Mouse (Mus musculus): ENCODE results near the gene Mypn. TPM values are rescaled to one million over a fixed set of nuclear protein-coding genes. Genes with fewer than 3 reads are reported as not detected.
A peak's percentile ranks its signal among the peaks of the same experiment; 100 is the strongest.

Gene Mypn
- polyA plus RNA-seq, 1 experiment, result 1.9 TPM

GRCm38 (mm10) chr10:63121961-63122360, 81.8 kb downstream of the Mypn start:
- DNase-seq, result no peak
- H3K27me3 ChIP-seq (ENCODE audit: control insufficient read depth, insufficient read depth, low read length), result no peaks in the 10 kb centered on the region
- H3K27ac ChIP-seq (ENCODE audit: insufficient read depth, low read length), result no peak overlapping the region
- no peaks in the 10 kb centered on the region for H3K4me1 ChIP-seq (ENCODE audit: control insufficient read depth, insufficient read depth, low read length)
- no peak overlapping the region for H3K4me3 ChIP-seq (replicated peaks; ENCODE audit: insufficient read depth, low read depth, low read length)
- TF ChIP-seq CTCF (IDR thresholded peaks at IDR 0.05; ENCODE audit: borderline replicate concordance, insufficient read depth, low read depth, low read length), result no peak
- TF ChIP-seq POLR2A (IDR thresholded peaks at IDR 0.05; ENCODE audit: borderline replicate concordance, insufficient read depth, low read length), result no peak
- WGBS, result 86% methylated on average over 14 of the region's 14 CpGs

GRCm38 (mm10) chr10:63119916-63120315, 83.8 kb downstream of the Mypn start:
- 66% methylated on average over 14 of the region's 14 CpGs for WGBS
- H3K27ac ChIP-seq (ENCODE audit: insufficient read depth, low read length), result no peak overlapping the region
- TF ChIP-seq CTCF (IDR thresholded peaks at IDR 0.05; ENCODE audit: borderline replicate concordance, insufficient read depth, low read depth, low read length) (no peak), POLR2A (IDR thresholded peaks at IDR 0.05; ENCODE audit: borderline replicate concordance, insufficient read depth, low read length) (no peak)
- no peak overlapping the region for H3K4me3 ChIP-seq (replicated peaks; ENCODE audit: insufficient read depth, low read depth, low read length)
- DNase-seq, result no peak
- no peaks in the 10 kb centered on the region for H3K27me3 ChIP-seq (ENCODE audit: control insufficient read depth, insufficient read depth, low read length)
- H3K4me1 ChIP-seq (ENCODE audit: control insufficient read depth, insufficient read depth, low read length), result no peaks in the 10 kb centered on the region

GRCm38 (mm10) chr10:63117583-63117982, 86.2 kb downstream of the Mypn start:
- no peaks in the 10 kb centered on the region for H3K4me1 ChIP-seq (ENCODE audit: control insufficient read depth, insufficient read depth, low read length)
- H3K4me3 ChIP-seq (replicated peaks; ENCODE audit: insufficient read depth, low read depth, low read length), result no peak overlapping the region
- TF ChIP-seq CTCF (IDR thresholded peaks at IDR 0.05; ENCODE audit: borderline replicate concordance, insufficient read depth, low read depth, low read length) (no peak), POLR2A (IDR thresholded peaks at IDR 0.05; ENCODE audit: borderline replicate concordance, insufficient read depth, low read length) (no peak)
- no peak for DNase-seq
- WGBS, result 94% methylated on average over 8 of the region's 8 CpGs
- no peaks in the 10 kb centered on the region for H3K27me3 ChIP-seq (ENCODE audit: control insufficient read depth, insufficient read depth, low read length)
- H3K27ac ChIP-seq (ENCODE audit: insufficient read depth, low read length), result no peak overlapping the region

GRCm38 (mm10) chr10:63116376-63116775, 87.4 kb downstream of the Mypn start:
- Histone ChIP-seq H3K27me3 (ENCODE audit: control insufficient read depth, insufficient read depth, low read length) (no peaks in the 10 kb centered on the region), H3K4me3 (replicated peaks; ENCODE audit: insufficient read depth, low read depth, low read length) (no peak overlapping the region), H3K4me1 (ENCODE audit: control insufficient read depth, insufficient read depth, low read length) (no peaks in the 10 kb centered on the region), H3K27ac (ENCODE audit: insufficient read depth, low read length) (no peak overlapping the region)
- no peak for TF ChIP-seq POLR2A (IDR thresholded peaks at IDR 0.05; ENCODE audit: borderline replicate concordance, insufficient read depth, low read length)
- no peak for TF ChIP-seq CTCF (IDR thresholded peaks at IDR 0.05; ENCODE audit: borderline replicate concordance, insufficient read depth, low read depth, low read length)
- WGBS, result 92% methylated on average over 9 of the region's 9 CpGs
- DNase-seq, result no peak

- TF ChIP-seq CTCF (IDR thresholded peaks at IDR 0.05; ENCODE audit: borderline replicate concordance, insufficient read depth, low read depth, low read length) (no peak), POLR2A (IDR thresholded peaks at IDR 0.05; ENCODE audit: borderline replicate concordance, insufficient read depth, low read length) (no peak)
- no peaks in the 10 kb centered on the region for H3K27me3 ChIP-seq (ENCODE audit: control insufficient read depth, insufficient read depth, low read length)
- H3K4me3 ChIP-seq (replicated peaks; ENCODE audit: insufficient read depth, low read depth, low read length), result no peak overlapping the region
- DNase-seq, result no peak
- no peaks in the 10 kb centered on the region for H3K4me1 ChIP-seq (ENCODE audit: control insufficient read depth, insufficient read depth, low read length)
- WGBS, result 84% methylated on average over 15 of the region's 15 CpGs
- H3K27ac ChIP-seq (ENCODE audit: insufficient read depth, low read length), result no peak overlapping the region
These were observed 87.9 kb downstream of the Mypn start for GRCm38 (mm10) chr10:63115881-63116280.

- 85% methylated on average over 6 of the region's 6 CpGs for WGBS
- DNase-seq, result no peak
- no peak overlapping the region for H3K4me3 ChIP-seq (replicated peaks; ENCODE audit: insufficient read depth, low read depth, low read length)
- H3K4me1 ChIP-seq (ENCODE audit: control insufficient read depth, insufficient read depth, low read length), result no peaks in the 10 kb centered on the region
- TF ChIP-seq CTCF (IDR thresholded peaks at IDR 0.05; ENCODE audit: borderline replicate concordance, insufficient read depth, low read depth, low read length) (no peak), POLR2A (IDR thresholded peaks at IDR 0.05; ENCODE audit: borderline replicate concordance, insufficient read depth, low read length) (no peak)
- H3K27ac ChIP-seq (ENCODE audit: insufficient read depth, low read length), result no peak overlapping the region
- no peaks in the 10 kb centered on the region for H3K27me3 ChIP-seq (ENCODE audit: control insufficient read depth, insufficient read depth, low read length)
These were observed 89.9 kb downstream of the Mypn start for GRCm38 (mm10) chr10:63113716-63114360.

- 18% methylated on average over 5 of the region's 5 CpGs for WGBS
- no peak overlapping the region for H3K27ac ChIP-seq (ENCODE audit: insufficient read depth, low read length)
- H3K4me1 ChIP-seq (ENCODE audit: control insufficient read depth, insufficient read depth, low read length), result no peaks in the 10 kb centered on the region
- H3K27me3 ChIP-seq (ENCODE audit: control insufficient read depth, insufficient read depth, low read length), result no peaks in the 10 kb centered on the region
- no peak overlapping the region for H3K4me3 ChIP-seq (replicated peaks; ENCODE audit: insufficient read depth, low read depth, low read length)
- peak; percentile 34 to 53 for DNase-seq
- TF ChIP-seq POLR2A (IDR thresholded peaks at IDR 0.05; ENCODE audit: borderline replicate concordance, insufficient read depth, low read length) (no peak), CTCF (IDR thresholded peaks at IDR 0.05; ENCODE audit: borderline replicate concordance, insufficient read depth, low read depth, low read length) (peak; percentile 44; the same call in 1 of the 2 replicates)
These were observed 90.6 kb downstream of the Mypn start for GRCm38 (mm10) chr10:63113027-63113604.

GRCm38 (mm10) chr10:63100657-63101056, 103.1 kb downstream of the Mypn start:
- Histone ChIP-seq H3K4me3 (replicated peaks; ENCODE audit: insufficient read depth, low read depth, low read length) (peak overlapping the region; percentile 81), H3K27ac (ENCODE audit: insufficient read depth, low read length) (peak overlapping the region; percentile 100), H3K4me1 (ENCODE audit: control insufficient read depth, insufficient read depth, low read length) (no peaks in the 10 kb centered on the region), H3K27me3 (ENCODE audit: control insufficient read depth, insufficient read depth, low read length) (no peaks in the 10 kb centered on the region)
- TF ChIP-seq CTCF (IDR thresholded peaks at IDR 0.05; ENCODE audit: borderline replicate concordance, insufficient read depth, low read depth, low read length) (no peak), POLR2A (IDR thresholded peaks at IDR 0.05; ENCODE audit: borderline replicate concordance, insufficient read depth, low read length) (no peak)
- 2% methylated on average over 9 of the region's 9 CpGs for WGBS
- DNase-seq, result no peak

Measured in cerebellum, adult 2 months (tissue).